Mouse (Mus musculus) left cerebral cortex, postnatal 36 days (tissue): ENCODE data around the gene Olfr1360. TPM values are rescaled to one million over a fixed set of nuclear protein-coding genes. Genes with fewer than 3 reads are reported as not detected.
A peak's percentile ranks its signal among the peaks of the same experiment; 100 is the strongest.
"Not testable (repeated sequence)": the region's sequence is repeated elsewhere in the genome, so short reads cannot be mapped to it uniquely, and the experiment has no call there.

ENCODE experiments used
- DNase-seq, 2 experiments: peaks; one replicate each; pipeline ENCODE4 v3.0.0; 2021 to 2022; ENCODE audit warnings: low spot score in 2 of 2, mixed read lengths in 1 of 2
- intact Hi-C: fragments of 180-260 bp; cut with DNase I; formaldehyde crosslinking; loops from one replicate; pipeline ENCODE4 v1.15.1; 2025
- total RNA-seq, 2 experiments: library from RNA; stranded (reverse); gene quantifications; 2 replicates each; pipeline ENCODE4 v1.2.3; 2021

Gene Olfr1360
- not detected for total RNA-seq

- intact Hi-C loops, result no loop called here
- DNase-seq, result no peak
Measured at GRCm38 (mm10) chr13:21677305-21677704, at the start of gene Olfr1360. Olfr1360 (minus strand) TSS chr13:21677405.

DNA sequence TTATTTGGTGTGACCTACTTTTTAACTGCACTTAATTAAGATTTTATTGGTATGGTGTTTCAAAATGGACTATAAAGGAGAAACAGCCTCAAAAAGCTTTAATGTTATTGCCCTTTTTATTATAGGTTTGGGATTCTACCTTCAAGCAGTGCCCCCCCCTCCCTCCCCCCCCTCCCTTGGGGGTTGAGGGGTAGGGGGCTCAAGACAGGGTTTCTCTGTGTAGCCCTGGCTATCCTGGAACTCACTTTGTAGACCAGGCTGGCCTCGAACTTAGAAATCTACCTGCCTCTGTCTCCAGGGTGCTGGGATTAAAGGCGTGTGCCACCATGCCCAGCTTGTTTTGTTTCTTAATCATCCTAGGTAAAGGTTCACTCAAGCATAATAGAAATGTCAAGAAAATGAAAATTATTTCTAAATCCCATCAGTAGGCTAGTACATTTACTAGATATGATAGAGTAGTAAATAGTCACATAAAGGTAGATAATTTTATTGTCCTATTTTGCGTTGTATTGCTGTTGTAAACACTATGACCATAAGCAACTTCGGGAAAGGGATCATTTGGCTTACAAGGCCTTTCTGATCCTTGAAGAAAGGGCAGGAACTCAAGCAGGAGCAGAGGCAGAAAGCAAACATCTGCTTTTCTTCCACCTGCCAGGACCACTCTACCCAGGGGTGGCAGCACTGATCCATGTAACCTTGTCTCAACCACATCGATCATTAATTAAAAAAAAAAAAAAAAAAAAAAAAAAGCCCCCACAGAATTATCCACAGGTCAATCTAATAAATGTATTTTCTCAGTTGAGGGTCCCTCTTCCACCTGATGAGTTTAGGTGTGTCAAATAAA, 46.0 kb upstream of the Olfr1360 start:
- intact Hi-C loops, result loop anchor here (10.0 kb wide), 1 partner anchor 1962 kb away; the partner anchor contains the start of genes Hist1h2ac and Hist1h2bc

GRCm38 (mm10) chr13:21722373-21722925, 45.2 kb upstream of the Olfr1360 start:
- intact Hi-C loops, result loop anchor here (10.0 kb wide), 1 partner anchor 1962 kb away; the partner anchor contains the start of genes Hist1h2ac and Hist1h2bc

More for the DNA sequence above, 46.0 kb upstream of the Olfr1360 start:
- DNase-seq, result no peak

DNA sequence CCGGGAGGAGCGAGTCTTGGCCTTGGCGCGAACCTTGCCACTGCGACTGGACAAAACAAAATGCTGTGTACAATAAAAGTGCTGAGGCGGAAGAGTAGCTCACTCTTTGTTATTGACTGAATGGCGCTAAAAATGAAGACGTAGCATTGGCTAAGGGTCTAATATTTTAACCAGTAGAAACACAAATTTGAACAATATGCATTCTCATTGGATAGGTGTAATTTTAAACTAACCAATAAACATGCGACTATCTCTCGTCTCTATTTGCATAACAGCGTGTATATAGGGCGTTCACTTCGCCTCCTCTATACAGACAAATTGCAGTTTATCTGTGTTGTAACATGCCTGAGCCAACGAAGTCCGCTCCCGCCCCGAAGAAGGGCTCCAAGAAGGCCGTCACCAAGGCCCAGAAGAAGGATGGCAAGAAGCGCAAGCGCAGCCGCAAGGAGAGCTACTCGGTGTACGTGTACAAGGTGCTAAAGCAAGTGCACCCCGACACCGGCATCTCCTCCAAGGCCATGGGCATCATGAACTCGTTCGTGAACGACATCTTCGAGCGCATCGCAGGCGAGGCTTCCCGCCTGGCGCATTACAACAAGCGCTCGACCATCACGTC, 44.7 kb upstream of the Olfr1360 start, which contains the start of gene Hist1h2bm:
Gene Hist1h2bm, plus strand, starts transcription at position 288 of the 616 bp plus-strand sequence.
- intact Hi-C loops, result loop anchor here (10.0 kb wide), 1 partner anchor 1963 kb away; the partner anchor contains the start of genes Hist1h2ac and Hist1h2bc
- DNase-seq, result peak; percentile 60 to 64

More at GRCm38 (mm10) chr13:21722373-21722925, 45.2 kb upstream of the Olfr1360 start:
- no peak for DNase-seq

DNA sequence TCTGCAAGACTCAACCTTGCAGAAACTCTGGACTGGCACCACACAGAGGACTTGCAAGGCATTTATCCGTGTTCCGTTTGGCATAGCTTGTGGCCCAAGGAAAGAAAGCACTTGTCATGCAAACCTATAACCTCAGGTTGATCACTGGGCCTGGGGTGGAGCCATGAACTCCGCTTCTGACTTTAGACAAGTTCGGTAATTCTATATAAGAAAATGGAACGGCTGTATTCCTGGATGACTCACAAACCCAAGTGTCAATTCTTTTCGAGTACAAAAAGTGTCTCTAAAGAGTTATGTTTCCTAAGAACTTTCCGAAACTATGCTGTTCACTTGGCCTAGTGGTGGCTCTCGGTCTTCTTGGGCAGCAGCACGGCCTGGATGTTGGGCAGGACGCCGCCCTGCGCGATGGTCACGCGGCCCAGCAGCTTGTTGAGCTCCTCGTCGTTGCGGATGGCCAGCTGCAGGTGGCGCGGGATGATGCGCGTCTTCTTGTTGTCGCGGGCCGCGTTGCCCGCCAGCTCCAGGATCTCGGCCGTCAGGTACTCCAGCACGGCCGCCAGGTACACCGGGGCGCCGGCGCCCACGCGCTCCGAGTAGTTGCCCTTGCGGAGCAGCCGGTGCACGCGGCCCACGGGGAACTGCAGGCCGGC, 44.0 kb upstream of the Olfr1360 start:
- intact Hi-C loops, result loop anchor here (10.0 kb wide), 1 partner anchor 1964 kb away; the partner anchor contains the start of genes Hist1h2ac and Hist1h2bc
- DNase-seq, result not testable (repeated sequence)

GRCm38 (mm10) chr13:21718381-21719080, 41.3 kb upstream of the Olfr1360 start:
- intact Hi-C loops, result loop anchor here (5.0 to 10.0 kb wide), 5 partner anchors 34 to 1816 kb away; partner anchors contain the start of genes Hist1h2af, Hist1h2ag, Hist1h2ak and Hist1h2bj
- DNase-seq, result no peak

GRCm38 (mm10) chr13:21717397-21718357, 40.5 kb upstream of the Olfr1360 start, which contains the start of gene Hist1h3h:
Hist1h3h (plus strand) TSS chr13:21717659.
- intact Hi-C loops, result loop anchor here (5.0 to 10.0 kb wide), 5 partner anchors 35 to 1817 kb away; partner anchors contain the start of genes Hist1h2af, Hist1h2ag, Hist1h2ak and Hist1h2bj

DNA sequence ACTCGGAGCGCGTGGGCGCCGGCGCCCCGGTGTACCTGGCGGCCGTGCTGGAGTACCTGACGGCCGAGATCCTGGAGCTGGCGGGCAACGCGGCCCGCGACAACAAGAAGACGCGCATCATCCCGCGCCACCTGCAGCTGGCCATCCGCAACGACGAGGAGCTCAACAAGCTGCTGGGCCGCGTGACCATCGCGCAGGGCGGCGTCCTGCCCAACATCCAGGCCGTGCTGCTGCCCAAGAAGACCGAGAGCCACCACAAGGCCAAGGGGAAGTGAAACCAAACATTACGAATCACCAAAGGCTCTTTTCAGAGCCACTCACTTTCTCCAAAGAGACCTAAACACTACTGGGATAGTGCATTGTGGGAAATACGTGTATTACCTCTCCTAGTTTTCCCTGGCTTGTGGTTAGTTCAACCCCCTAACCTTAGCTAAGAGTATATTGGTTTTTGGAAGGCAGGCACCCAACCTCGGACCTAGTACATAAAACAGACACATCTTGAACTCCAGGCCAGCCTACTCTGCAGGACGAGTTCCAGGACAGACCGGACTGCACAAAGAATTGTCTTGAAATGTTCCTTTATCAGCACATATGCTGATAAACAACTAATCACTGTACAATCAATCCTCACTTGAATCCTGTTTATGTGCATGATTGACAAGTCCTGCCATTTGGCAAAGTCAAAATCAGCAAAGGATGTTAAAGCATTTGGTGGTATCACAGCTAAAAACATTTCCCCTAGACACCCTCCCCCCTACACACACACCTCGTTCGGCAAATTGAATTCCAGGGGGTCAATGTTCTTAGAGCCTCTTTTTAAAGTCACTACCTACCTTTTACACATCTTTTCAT, 39.6 kb upstream of the Olfr1360 start:
- intact Hi-C loops, result loop anchor here (5.0 to 10.0 kb wide), 5 partner anchors 36 to 1818 kb away; partner anchors contain the start of genes Hist1h2af, Hist1h2ag, Hist1h2ak and Hist1h2bj
- DNase-seq, result peak in 1 of 2 experiments; percentile 29

More at GRCm38 (mm10) chr13:21717397-21718357, 40.5 kb upstream of the Olfr1360 start, which contains the start of gene Hist1h3h:
- DNase-seq, result peak; percentile 90

- peak; percentile 83 to 86 for DNase-seq
- intact Hi-C loops, result loop anchor here (2.0 to 10.0 kb wide), 6 partner anchors 17 to 1819 kb away; partner anchors contain the start of genes Hist1h2af, Hist1h2ag, Hist1h2ak and Hist1h2bj
Measured at GRCm38 (mm10) chr13:21715864-21716539, 38.8 kb upstream of the Olfr1360 start, which contains the start of the genes Hist1h2bl and Hist1h2ai. Hist1h2bl (minus strand) TSS chr13:21716143. Hist1h2ai (plus strand) TSS chr13:21716422.

- DNase-seq, result peak in 1 of 2 experiments; percentile 12
- intact Hi-C loops, result loop anchor here (2.0 to 10.0 kb wide), 6 partner anchors 18 to 1820 kb away; partner anchors contain the start of genes Hist1h2af, Hist1h2ag, Hist1h2ak and Hist1h2bj
Measured at GRCm38 (mm10) chr13:21715131-21715863, 38.1 kb upstream of the Olfr1360 start.

GRCm38 (mm10) chr13:21714725-21715124, 37.5 kb upstream of the Olfr1360 start:
- peak; percentile 44 to 59 for DNase-seq
- intact Hi-C loops, result loop anchor here (2.0 to 10.0 kb wide), 6 partner anchors 18 to 1820 kb away; partner anchors contain the start of genes Hist1h2af, Hist1h2ag, Hist1h2ak and Hist1h2bj

DNA sequence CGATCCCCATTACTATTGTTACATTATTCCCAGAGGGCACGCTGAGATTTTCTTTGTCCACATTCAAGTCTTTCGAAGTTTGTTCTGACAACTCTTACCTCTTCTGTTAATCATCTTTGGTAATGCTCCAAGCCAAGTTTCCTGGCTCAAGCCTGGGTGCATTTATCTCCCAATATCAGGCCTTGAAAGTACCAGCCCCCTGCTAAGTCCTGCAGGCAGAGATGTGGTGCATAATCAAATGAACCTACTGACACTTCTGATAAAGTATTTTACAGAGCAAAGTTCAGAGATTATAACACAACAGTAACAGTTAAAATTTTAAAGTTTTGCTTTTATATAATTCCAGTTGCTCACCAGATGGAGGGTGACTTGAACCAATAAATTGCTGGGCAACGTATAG, 34.5 kb upstream of the Olfr1360 start:
- intact Hi-C loops, result loop anchor here (2.0 to 10.0 kb wide), 4 partner anchors 315 to 1823 kb away; partner anchors contain the start of genes Hist1h2af, Hist1h3g and Hist1h4h

DNA sequence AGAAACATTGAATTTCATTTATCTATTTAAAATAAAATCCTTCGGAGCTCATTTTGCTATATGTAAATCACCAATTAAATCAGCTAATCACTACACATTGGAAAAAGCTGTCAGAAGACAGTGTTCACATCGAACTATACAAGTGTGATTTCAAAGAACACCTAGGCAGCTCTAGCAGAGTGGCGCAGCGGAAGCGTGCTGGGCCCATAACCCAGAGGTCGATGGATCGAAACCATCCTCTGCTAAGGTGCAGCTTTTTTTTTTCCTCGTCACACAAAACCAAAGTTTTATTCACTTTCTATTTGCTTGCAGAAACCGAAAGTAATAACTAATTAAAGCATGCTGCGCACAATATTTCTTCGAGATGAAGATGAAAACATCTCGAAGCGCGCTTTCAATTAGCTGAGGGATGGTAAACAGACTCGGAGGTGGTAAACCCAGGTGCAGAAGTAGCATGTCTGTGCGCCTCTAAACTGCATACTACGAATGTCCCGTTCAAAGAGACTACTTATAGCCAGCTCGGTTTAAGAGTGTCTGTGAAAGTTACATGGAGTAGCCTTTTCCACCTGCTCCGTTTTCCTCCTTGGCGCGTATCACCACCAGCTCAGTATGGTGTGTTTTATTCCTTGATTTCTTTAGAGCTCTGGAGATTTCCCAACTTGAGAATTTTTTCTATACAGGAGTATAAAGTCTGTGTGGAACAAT, 33.8 kb upstream of the Olfr1360 start:
- peak; percentile 71 to 82 for DNase-seq
- intact Hi-C loops, result loop anchor here (2.0 to 10.0 kb wide), 4 partner anchors 316 to 1824 kb away; partner anchors contain the start of genes Hist1h2af, Hist1h3g and Hist1h4h

More for the DNA sequence above, 34.5 kb upstream of the Olfr1360 start:
- no peak for DNase-seq
